Mouse (Mus musculus) megakaryocyte, embryonic 14.5 days (primary cell): Measurements from ENCODE around the gene Smyd3.

Source experiments
- FLI1 ChIP-seq: IDR thresholded peaks from 2 replicates; pipeline ENCODE4 v1.6.1; 2012; ENCODE audit warnings: low read length, inconsistent platforms, mixed read lengths
- GATA1 ChIP-seq: IDR thresholded peaks from 3 replicates; pipeline ENCODE4 v1.6.1; 2012; ENCODE audit warnings: mixed read lengths, low read length, inconsistent platforms, borderline replicate concordance

DNA sequence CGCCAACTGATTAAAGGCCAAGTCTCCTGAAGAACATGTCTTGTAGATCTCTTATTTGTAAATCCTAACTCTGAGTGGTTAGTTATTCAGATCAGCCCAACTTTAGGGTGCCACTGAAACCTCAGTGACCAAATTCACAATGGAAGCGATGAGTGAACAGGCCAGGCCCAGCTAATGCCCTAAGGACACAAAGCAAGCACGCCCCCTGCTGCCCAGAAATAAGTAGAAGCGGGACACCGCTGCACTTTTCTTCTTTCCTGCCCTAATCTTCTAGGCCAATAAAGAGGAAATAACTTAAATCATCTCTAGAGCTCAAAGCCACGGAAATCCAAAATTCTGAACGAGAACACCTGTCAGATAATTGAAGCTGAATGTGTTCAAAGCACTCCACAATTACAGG lies 279.9 kb downstream of the Smyd3 start:
- no peak for TF ChIP-seq GATA1
- no peak for TF ChIP-seq FLI1
